Mouse (Mus musculus) fat pad, adult 2 months (tissue): Measurements from ENCODE around the gene Dhrs11.
"Not testable (repeated sequence)": the region's sequence is repeated elsewhere in the genome, so short reads cannot be mapped to it uniquely, and the experiment has no call there.

ENCODE experiments used
- DNase-seq: peaks from one replicate; pipeline ENCODE4 v3.0.0-alpha.2; 2011; ENCODE audit warnings: low read depth, low spot score; ENCODE audit errors: extremely low read depth

Gene Dhrs11

DNA sequence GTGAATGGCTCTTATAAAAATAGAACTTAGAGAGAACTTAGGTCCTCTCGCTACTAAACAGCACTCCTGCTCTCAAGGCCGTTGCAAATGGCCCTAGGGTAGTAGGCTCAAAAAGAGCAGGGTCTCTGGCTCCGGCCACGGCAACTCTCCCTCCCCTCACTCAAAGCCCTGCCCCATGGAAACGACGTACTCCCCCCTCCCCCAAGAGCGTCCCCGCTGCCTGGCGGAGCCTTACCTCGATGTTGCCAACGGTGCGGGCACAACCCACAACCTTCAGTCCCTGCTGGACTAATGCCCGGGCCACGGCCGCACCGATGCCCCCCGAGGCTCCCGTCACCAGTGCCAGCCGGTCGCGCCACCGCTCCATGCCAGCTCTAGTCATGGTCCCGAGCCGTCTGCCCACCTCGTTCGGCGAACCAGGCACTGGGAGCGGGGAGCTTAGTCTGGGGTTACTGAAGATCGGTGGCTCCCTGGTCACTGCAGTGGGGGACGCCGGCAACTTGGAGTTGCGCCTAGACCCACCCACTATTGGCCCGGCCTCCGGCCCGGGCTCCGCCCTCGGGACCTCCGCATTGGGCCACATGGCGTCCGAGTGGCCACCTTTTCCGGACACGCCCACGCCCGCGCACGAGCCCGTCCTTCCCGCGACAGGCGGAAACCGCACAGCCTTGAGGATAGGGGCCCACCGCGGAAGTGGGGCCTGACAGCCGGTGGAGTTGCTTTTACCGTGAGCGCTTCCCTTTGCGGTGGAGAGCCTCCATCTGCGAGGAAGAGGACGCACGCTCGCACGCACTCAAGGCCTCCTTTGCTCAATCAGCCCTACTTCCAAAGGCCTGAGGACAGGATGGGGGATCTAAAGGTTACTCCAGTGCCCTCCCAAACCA, at the start of gene Dhrs11:
Gene Dhrs11 (minus strand): TSS at position 479 of the 884 bp plus-strand sequence.
- no peak for DNase-seq

- not testable (repeated sequence) for DNase-seq
Measured at GRCm38 (mm10) chr11:84876020-84876419, 47.2 kb upstream of the Dhrs11 start.

- DNase-seq: no peak
Measured at GRCm38 (mm10) chr11:84873042-84873833, 44.4 kb upstream of the Dhrs11 start.

GRCm38 (mm10) chr11:84871548-84872069, 42.8 kb upstream of the Dhrs11 start:
- DNase-seq: no peak

GRCm38 (mm10) chr11:84871046-84871445, 42.3 kb upstream of the Dhrs11 start:
- no peak for DNase-seq

DNA sequence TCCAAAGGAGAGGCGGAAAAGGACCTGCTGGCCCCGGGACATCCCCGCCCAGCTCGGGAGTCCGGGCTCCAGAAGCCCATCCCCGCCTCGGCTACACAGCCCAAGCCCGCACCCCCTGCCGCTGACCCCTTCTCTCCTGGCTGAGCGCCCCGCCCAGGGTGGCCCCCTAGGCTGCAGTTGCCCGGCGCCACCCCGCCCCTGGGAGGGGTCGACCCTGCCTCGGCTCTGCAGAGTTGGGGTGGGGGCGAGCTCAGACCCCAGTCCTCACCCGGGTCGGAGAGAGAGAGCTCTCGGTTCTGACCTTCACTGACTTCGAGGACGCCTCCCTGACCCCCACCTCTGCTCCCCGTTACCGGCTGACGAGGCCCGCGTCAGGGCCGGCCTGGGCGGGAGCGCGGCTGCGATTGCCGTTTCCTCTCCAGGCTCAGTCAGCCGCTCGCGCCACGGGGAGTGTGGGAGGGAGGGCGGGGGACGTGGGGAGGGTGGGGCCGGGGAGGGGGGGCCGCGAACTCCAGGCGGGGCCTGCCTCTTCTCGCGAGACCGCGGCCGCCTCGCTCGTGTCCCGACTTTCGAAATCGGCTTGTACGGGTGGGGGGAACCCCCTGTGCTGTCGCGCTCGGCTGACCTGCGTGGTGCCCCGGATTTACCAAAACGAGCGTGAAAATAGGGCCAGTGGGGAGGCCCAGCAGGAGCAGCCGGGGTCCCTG, 41.7 kb upstream of the Dhrs11 start, which contains the start of gene Ggnbp2:
Gene Ggnbp2 (minus strand): TSS at position 481 of the 707 bp plus-strand sequence.
- DNase-seq: no peak

GRCm38 (mm10) chr11:84869537-84870232, 40.9 kb upstream of the Dhrs11 start:
- no peak for DNase-seq

GRCm38 (mm10) chr11:84868786-84869259, 40.0 kb upstream of the Dhrs11 start:
- no peak for DNase-seq

GRCm38 (mm10) chr11:84867586-84867985, 38.8 kb upstream of the Dhrs11 start:
- no peak for DNase-seq

DNA sequence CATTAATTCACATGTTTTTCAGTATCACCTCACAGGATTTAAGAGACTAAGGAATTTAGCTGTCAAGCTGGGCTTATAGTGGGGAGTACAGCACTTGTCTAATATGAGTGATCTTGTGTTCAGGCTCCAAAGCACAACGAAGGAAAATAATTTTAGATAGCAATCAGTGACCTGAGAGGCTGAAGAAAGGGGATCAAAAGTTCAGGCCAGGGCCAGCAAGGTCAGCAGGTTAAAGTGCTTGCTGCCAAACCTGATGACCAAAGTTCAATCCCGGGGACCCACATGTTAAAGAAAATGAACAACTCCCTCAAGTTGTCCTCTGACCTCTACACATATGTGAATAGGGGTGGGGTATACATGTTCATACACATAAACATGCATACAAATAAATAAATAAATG, 36.5 kb upstream of the Dhrs11 start:
- no peak for DNase-seq

GRCm38 (mm10) chr11:84855285-84855684, 26.5 kb upstream of the Dhrs11 start:
- no peak for DNase-seq

DNA sequence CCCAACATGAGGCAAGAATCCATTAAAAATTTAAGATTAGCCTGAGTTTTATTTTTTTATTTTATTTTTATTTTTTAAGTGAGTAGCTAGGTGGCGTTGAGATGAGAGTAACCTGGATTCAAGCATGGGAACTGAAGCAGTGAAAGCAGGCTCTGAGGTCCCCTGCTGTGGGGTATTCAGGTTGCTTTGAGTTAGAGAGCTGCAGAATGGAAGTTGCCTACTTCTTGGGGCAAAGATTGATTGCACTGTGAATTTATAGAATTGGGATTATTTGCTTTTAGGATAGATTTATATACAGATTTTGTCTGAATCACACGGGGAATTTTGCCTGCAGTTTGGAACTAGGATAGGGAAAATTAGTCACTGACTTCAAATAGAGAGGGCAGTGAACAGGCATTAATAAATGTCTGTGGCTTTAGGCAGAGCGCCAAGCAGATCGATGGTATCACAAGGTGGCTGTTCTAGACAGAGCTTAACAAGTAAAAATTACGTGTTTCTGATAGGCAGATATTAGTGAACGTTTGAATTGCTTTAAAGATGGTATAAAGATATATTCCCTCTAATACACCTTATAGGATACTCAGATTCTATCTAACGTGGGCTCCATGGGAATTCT, 18.8 kb upstream of the Dhrs11 start:
- no peak for DNase-seq

DNA sequence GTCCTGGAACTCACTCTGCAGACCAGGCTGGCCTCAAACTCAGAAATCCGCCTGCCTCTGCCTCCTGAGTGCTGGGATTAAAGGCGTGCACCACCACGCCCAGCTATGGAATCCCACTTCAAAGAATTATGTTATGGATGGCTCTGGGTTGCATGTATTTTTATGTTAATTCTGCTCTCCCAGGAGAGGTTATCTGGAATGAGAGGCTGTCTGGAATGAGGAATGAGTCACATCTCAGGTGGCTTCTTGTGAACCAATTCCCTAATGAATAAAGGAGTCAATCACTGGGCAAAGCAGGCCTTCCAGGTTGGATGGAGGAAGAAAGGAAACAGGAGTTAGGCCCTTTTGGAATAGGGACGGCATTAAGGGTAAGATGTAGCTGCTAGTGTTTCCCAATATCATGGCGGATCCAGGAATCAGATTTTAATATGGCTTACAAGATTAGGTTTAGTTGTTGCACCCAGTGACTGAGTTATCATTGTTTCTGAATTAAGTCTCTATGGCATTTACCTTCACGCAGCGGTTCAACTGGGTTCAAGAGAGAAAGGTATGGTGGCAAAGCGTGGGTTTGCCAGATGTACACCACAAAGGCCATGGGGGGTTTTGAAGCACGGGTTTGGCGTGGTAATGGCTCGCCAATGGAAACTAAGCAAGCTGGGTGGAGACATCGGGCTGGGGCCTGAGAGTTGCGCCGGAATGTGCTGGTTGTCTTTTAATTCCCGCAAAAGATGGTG, 18.1 kb upstream of the Dhrs11 start:
- DNase-seq: no peak

DNA sequence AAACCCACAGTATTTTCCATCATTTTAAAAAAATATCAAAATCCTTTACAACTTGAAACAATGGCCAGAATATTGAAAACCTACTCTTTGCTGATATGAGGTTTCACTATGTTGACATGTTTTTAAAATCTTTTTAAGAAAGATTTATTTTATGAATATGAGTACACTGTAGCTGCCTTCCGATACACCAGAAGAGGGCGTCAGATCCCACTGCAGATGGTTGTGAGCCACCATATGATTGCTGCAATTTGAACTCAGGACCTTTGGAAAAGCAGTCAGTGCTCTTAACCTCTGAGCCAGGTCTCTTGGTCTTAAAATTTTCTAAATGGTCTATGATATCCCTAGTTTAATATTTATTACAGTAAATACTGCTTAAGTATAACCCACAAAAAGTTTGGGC, 10.5 kb upstream of the Dhrs11 start:
- DNase-seq: no peak

- DNase-seq: not testable (repeated sequence)
Measured at GRCm38 (mm10) chr11:84829495-84829894, 701 bp upstream of the Dhrs11 start.

DNA sequence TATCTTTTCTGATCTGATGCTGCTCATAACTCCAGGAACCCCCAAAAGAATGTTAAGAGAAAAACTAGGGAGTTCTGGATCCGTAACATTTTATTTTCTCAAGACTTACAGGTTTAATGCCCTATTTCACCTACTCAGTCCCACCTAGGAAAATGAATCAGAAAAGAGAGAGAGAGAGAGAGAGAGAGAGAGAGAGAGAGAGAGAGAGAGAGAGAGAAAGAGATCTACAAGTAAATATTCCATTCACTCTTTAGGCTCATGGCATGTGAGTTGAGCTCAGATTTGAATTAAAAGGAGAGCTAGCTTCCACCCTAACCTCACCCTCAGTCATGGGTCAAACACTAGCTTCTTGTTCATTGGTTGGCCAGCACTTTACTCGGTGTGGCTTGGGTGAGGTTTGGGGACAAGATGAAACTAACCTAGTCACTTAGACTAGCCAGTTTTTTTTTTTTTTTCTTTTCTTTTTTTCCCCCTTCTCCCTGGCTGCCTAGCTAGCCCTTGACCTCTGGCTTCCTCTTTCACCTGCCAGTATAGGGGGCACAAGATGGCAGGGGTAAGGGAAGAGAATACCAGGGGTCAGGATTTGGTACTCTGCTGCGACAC, 792 bp downstream of the Dhrs11 start:
- DNase-seq: no peak

GRCm38 (mm10) chr11:84827492-84827891, 1.3 kb downstream of the Dhrs11 start:
- DNase-seq: no peak

DNA sequence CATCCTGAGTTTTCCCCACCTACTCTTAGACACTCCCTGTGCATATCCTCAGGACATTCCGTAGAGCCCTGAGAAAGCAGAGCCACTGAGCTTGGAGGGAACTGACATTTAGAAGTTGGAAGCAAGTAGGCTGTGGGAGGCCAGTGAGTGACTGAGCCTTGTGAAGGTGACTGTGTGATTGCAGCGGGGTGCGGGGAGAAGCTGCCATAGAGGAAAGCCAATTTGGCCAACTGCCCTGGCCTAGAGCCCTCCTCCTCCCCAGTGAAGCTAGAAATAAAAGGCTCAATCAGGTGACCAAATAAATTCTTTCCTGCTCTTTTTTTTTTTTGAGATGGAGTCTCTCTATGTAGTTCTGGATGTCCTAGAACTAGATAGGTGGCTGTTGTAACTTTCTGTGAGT, 2.6 kb downstream of the Dhrs11 start:
- DNase-seq: no peak
